Mouse (Mus musculus) embryonic facial prominence, embryonic 13.5 days (tissue): ENCODE measurements at regions not wholly inside any gene's neighbourhood (a gene's known extent, or its start where the extent isn't known, plus 50 kb on each side); places are given as distances from the start of the nearest gene placed in this dataset.

ENCODE experiments used
- ATAC-seq: fragments of 200-750 bp; cut with Nextera tagmentation; 2 replicates; pipeline ENCODE4 v1.8.0; 2017; ENCODE audit warnings: low read depth; ENCODE audit not compliant: insufficient number of reproducible peaks, insufficient read depth, low FRiP score, low TSS enrichment
- H3K27ac ChIP-seq: fragments of 300-500 bp; sonication (generic); 2 replicates; pipeline ENCODE4 v1.5.1; 2015; ENCODE audit warnings: moderate library complexity, mild to moderate bottlenecking, inconsistent platforms
- H3K27me3 ChIP-seq: fragments of 300-500 bp; sonication (generic); 2 replicates; pipeline ENCODE4 v1.6.1; 2015; ENCODE audit warnings: mild to moderate bottlenecking, inconsistent platforms
- H3K36me3 ChIP-seq: fragments of 300-500 bp; sonication (generic); 2 replicates; pipeline ENCODE4 v1.6.1; 2015; ENCODE audit warnings: mild to moderate bottlenecking, inconsistent platforms
- H3K4me1 ChIP-seq: fragments of 300-500 bp; sonication (generic); 2 replicates; pipeline ENCODE4 v1.6.1; 2015; ENCODE audit warnings: inconsistent platforms
- H3K4me2 ChIP-seq: fragments of 300-500 bp; sonication (generic); 2 replicates; pipeline ENCODE4 v1.6.1; 2015; ENCODE audit warnings: moderate library complexity, mild to moderate bottlenecking, inconsistent platforms
- H3K4me3 ChIP-seq: fragments of 300-500 bp; sonication (generic); 2 replicates; pipeline ENCODE4 v1.5.1; 2015; ENCODE audit warnings: mild to moderate bottlenecking, inconsistent platforms
- H3K9ac ChIP-seq: fragments of 300-500 bp; sonication (generic); 2 replicates; pipeline ENCODE4 v1.6.1; 2015; ENCODE audit warnings: mild to moderate bottlenecking, inconsistent platforms
- H3K9me3 ChIP-seq: fragments of 300-500 bp; sonication (generic); 2 replicates; pipeline ENCODE4 v1.6.1; 2016; ENCODE audit warnings: inconsistent platforms
- WGBS: fragments of 180-500 bp; shearing (Covaris S2); methylation state at CpG from one replicate; pipeline ENCODE4 v1.1.7; 2015; ENCODE audit warnings: mixed read lengths; 5-methylcytosine and 5-hydroxymethylcytosine counted together

GRCm38 (mm10) chr10:21804761-21805160 lies 77.2 kb upstream of the Sgk1 start:
- ATAC-seq: no peak
- H3K9me3 ChIP-seq: no peaks in the 10 kb centered on the region
- H3K4me3 ChIP-seq: no peak overlapping the region
- no peaks in the 10 kb centered on the region for H3K36me3 ChIP-seq
- H3K4me1 ChIP-seq: no peaks in the 10 kb centered on the region
- no peaks in the 10 kb centered on the region for H3K27me3 ChIP-seq
- H3K9ac ChIP-seq: no peak overlapping the region
- no peak overlapping the region for H3K4me2 ChIP-seq
- 88% methylated on average over 2 of the region's 2 CpGs for WGBS
- no peak overlapping the region for H3K27ac ChIP-seq

GRCm38 (mm10) chr10:21805606-21806005 lies 76.4 kb upstream of the Sgk1 start:
- no peak for ATAC-seq
- no peaks in the 10 kb centered on the region for H3K27me3 ChIP-seq
- no peak overlapping the region for H3K9ac ChIP-seq
- 63% methylated on average over 6 of the region's 6 CpGs for WGBS
- no peaks in the 10 kb centered on the region for H3K36me3 ChIP-seq
- no peaks in the 10 kb centered on the region for H3K4me1 ChIP-seq
- no peak overlapping the region for H3K4me3 ChIP-seq
- H3K4me2 ChIP-seq: no peak overlapping the region
- no peaks in the 10 kb centered on the region for H3K9me3 ChIP-seq
- no peak overlapping the region for H3K27ac ChIP-seq

- no peak overlapping the region for H3K4me2 ChIP-seq
- no peaks in the 10 kb centered on the region for H3K4me1 ChIP-seq
- no peak overlapping the region for H3K9ac ChIP-seq
- 92% methylated on average over 4 of the region's 4 CpGs for WGBS
- ATAC-seq: no peak
- no peaks in the 10 kb centered on the region for H3K9me3 ChIP-seq
- no peak overlapping the region for H3K4me3 ChIP-seq
- H3K27me3 ChIP-seq: no peaks in the 10 kb centered on the region
- no peaks in the 10 kb centered on the region for H3K36me3 ChIP-seq
- H3K27ac ChIP-seq: no peak overlapping the region
Observed at GRCm38 (mm10) chr10:21806716-21807115, 75.3 kb upstream of the Sgk1 start.

- Histone ChIP-seq H3K27me3 (no peaks in the 10 kb centered on the region), H3K36me3 (no peaks in the 10 kb centered on the region), H3K4me1 (peaks cover 12% of the 10 kb centered on the region), H3K4me3 (no peak overlapping the region), H3K9me3 (no peaks in the 10 kb centered on the region), H3K27ac (no peak overlapping the region), H3K9ac (no peak overlapping the region), H3K4me2 (no peak overlapping the region)
- ATAC-seq: no peak
- WGBS: 87% methylated on average over 3 of the region's 3 CpGs
Observed at GRCm38 (mm10) chr10:21819686-21820085, 62.3 kb upstream of the Sgk1 start.

- Histone ChIP-seq H3K36me3 (no peaks in the 10 kb centered on the region), H3K4me3 (no peak overlapping the region), H3K4me2 (no peak overlapping the region), H3K9me3 (no peaks in the 10 kb centered on the region), H3K27ac (no peak overlapping the region), H3K27me3 (no peaks in the 10 kb centered on the region), H3K9ac (no peak overlapping the region), H3K4me1 (peaks cover 19% of the 10 kb centered on the region)
- no peak for ATAC-seq
- 59% methylated on average over 5 of the region's 5 CpGs for WGBS
Observed at GRCm38 (mm10) chr10:21821421-21821820, 60.6 kb upstream of the Sgk1 start.

GRCm38 (mm10) chr10:21824418-21825025 lies 57.5 kb upstream of the Sgk1 start:
- Histone ChIP-seq H3K36me3 (no peaks in the 10 kb centered on the region), H3K27me3 (no peaks in the 10 kb centered on the region), H3K9me3 (no peaks in the 10 kb centered on the region), H3K4me1 (peaks cover 32% of the 10 kb centered on the region), H3K4me3 (no peak overlapping the region), H3K27ac (no peak overlapping the region), H3K4me2 (peak overlapping the region; percentile 18; the same call in 1 of the 2 replicates), H3K9ac (no peak overlapping the region; the same call in 1 of the 2 replicates)
- 24% methylated on average over 12 of the region's 12 CpGs for WGBS
- ATAC-seq: no peak

- H3K4me1 ChIP-seq: peaks cover 29% of the 10 kb centered on the region
- H3K4me2 ChIP-seq: no peak overlapping the region
- no peaks in the 10 kb centered on the region for H3K27me3 ChIP-seq
- no peak overlapping the region for H3K4me3 ChIP-seq
- H3K27ac ChIP-seq: no peak overlapping the region
- H3K9me3 ChIP-seq: no peaks in the 10 kb centered on the region
- WGBS: 39% methylated on average over 5 of the region's 5 CpGs
- no peaks in the 10 kb centered on the region for H3K36me3 ChIP-seq
- no peak overlapping the region for H3K9ac ChIP-seq
- no peak for ATAC-seq
Observed at GRCm38 (mm10) chr10:21826793-21827504, 55.0 kb upstream of the Sgk1 start.

- Histone ChIP-seq H3K9me3 (no peaks in the 10 kb centered on the region), H3K4me3 (no peak overlapping the region), H3K4me2 (no peak overlapping the region), H3K36me3 (no peaks in the 10 kb centered on the region), H3K27me3 (no peaks in the 10 kb centered on the region), H3K9ac (no peak overlapping the region), H3K4me1 (peaks cover 29% of the 10 kb centered on the region), H3K27ac (no peak overlapping the region)
- WGBS: 45% methylated on average over 3 of the region's 3 CpGs
- no peak for ATAC-seq
Observed at GRCm38 (mm10) chr10:21827505-21827844, 54.5 kb upstream of the Sgk1 start.

- Histone ChIP-seq H3K36me3 (no peaks in the 10 kb centered on the region), H3K4me2 (no peak overlapping the region), H3K4me1 (peaks cover 34% of the 10 kb centered on the region), H3K4me3 (no peak overlapping the region), H3K9me3 (no peaks in the 10 kb centered on the region), H3K27ac (no peak overlapping the region), H3K27me3 (no peaks in the 10 kb centered on the region), H3K9ac (no peak overlapping the region)
- 58% methylated on average over 9 of the region's 9 CpGs for WGBS
- ATAC-seq: no peak
Observed at GRCm38 (mm10) chr10:21828432-21829061, 53.4 kb upstream of the Sgk1 start.

GRCm38 (mm10) chr10:21829062-21829731 lies 52.8 kb upstream of the Sgk1 start:
- H3K9ac ChIP-seq: no peak overlapping the region
- no peak for ATAC-seq
- H3K4me1 ChIP-seq: peaks cover 33% of the 10 kb centered on the region
- H3K36me3 ChIP-seq: no peaks in the 10 kb centered on the region
- no peak overlapping the region for H3K27ac ChIP-seq
- H3K4me3 ChIP-seq: no peak overlapping the region
- 26% methylated on average over 11 of the region's 11 CpGs for WGBS
- no peaks in the 10 kb centered on the region for H3K27me3 ChIP-seq
- H3K9me3 ChIP-seq: no peaks in the 10 kb centered on the region
- no peak overlapping the region for H3K4me2 ChIP-seq

- ATAC-seq: no peak
- 78% methylated on average over 6 of the region's 6 CpGs for WGBS
- peaks cover 30% of the 10 kb centered on the region for H3K4me1 ChIP-seq
Observed at GRCm38 (mm10) chr10:21831002-21831696, 50.8 kb upstream of the Sgk1 start.

More at GRCm38 (mm10) chr10:21831002-21831696, 50.8 kb upstream of the Sgk1 start:
- Histone ChIP-seq H3K9ac (no peak overlapping the region), H3K36me3 (no peaks in the 10 kb centered on the region), H3K27ac (no peak overlapping the region), H3K9me3 (no peaks in the 10 kb centered on the region), H3K27me3 (no peaks in the 10 kb centered on the region), H3K4me2 (no peak overlapping the region), H3K4me3 (no peak overlapping the region)
